26 mouse cellular contexts compared by ENCODE assay signal in the genomic region with DNA sequence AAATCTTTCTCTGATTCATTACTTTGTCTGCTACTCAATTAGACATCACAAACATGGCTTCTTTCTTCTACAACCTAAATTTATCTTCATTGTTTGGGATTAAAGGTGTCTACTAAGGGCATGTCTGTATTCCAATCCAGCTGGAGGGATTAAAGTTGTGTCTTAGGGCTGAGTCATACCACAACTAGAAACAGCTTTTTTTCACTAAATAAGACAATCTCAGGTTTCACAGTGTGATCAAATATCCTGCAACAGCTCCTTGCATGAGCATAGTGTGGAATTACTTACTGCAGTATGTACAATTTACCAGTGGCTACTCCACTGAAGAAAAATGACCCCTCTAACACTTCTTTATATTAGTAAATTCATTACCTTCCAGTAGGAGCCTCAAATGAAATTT. TPM values are rescaled to one million over a fixed set of nuclear protein-coding genes. Genes with fewer than 3 reads are reported as not detected.
"Had no signal": no experiment of that assay in that cellular context is flagged by ENCODE, and none has a peak within 500 bp of the region (broad histone marks: within the 10 kb centered on the region; RNA-seq: fewer than 3 reads in every experiment).

No protein-coding gene starts in this region.

- DNase-seq: liver, postnatal 0 days; lung, adult 2 months; lung, postnatal 14 days; lung, postnatal 36 days; retina, postnatal 1 day; right cerebral cortex, adult 18-20 months; right cerebral cortex, postnatal 25 days; right cerebral cortex, postnatal 4 days; spleen, adult 18-20 months; thymus, adult 2 months; thymus, postnatal 25 days; thymus, postnatal 4 days had no signal

- H3K27ac ChIP-seq: liver, embryonic 15.5 days; lung, embryonic 15.5 days; macrophage; midbrain, embryonic 12.5 days; midbrain, embryonic 15.5 days; neural tube, embryonic 13.5 days; neural tube, embryonic 15.5 days; stomach, embryonic 15.5 days; stomach, postnatal 0 days had no signal

- H3K27me3 ChIP-seq: liver, embryonic 15.5 days; lung, embryonic 15.5 days; midbrain, embryonic 12.5 days; midbrain, embryonic 15.5 days; neural tube, embryonic 13.5 days; stomach, embryonic 15.5 days had no signal

- H3K9ac ChIP-seq: liver, embryonic 15.5 days; liver, postnatal 0 days; lung, embryonic 15.5 days; midbrain, embryonic 12.5 days; midbrain, embryonic 15.5 days; neural tube, embryonic 13.5 days; neural tube, embryonic 15.5 days; stomach, embryonic 15.5 days had no signal

- H3K4me2 ChIP-seq: liver, embryonic 15.5 days; lung, embryonic 15.5 days; midbrain, embryonic 12.5 days; midbrain, embryonic 15.5 days; neural tube, embryonic 13.5 days; neural tube, embryonic 15.5 days; stomach, embryonic 15.5 days had no signal

- H3K4me1 ChIP-seq: lung, embryonic 15.5 days; midbrain, embryonic 12.5 days; midbrain, embryonic 15.5 days; neural tube, embryonic 13.5 days; stomach, embryonic 15.5 days had no signal

- H3K4me3 ChIP-seq: liver, embryonic 15.5 days; lung, embryonic 15.5 days; megakaryocyte, embryonic 14.5 days; midbrain, embryonic 12.5 days; midbrain, embryonic 15.5 days; neural tube, embryonic 13.5 days; neural tube, embryonic 15.5 days; stomach, embryonic 15.5 days had no signal

- ATAC-seq: liver, postnatal 0 days; lung, postnatal 0 days; midbrain, embryonic 15.5 days had no signal

- H3K36me3 ChIP-seq: liver, embryonic 15.5 days; lung, embryonic 15.5 days; midbrain, embryonic 12.5 days; midbrain, embryonic 15.5 days; neural tube, embryonic 13.5 days; neural tube, embryonic 15.5 days; stomach, embryonic 15.5 days had no signal

- H3K9me3 ChIP-seq: liver, embryonic 15.5 days; lung, embryonic 15.5 days; megakaryocyte, embryonic 14.5 days; midbrain, embryonic 12.5 days; midbrain, embryonic 15.5 days; neural tube, embryonic 13.5 days; neural tube, embryonic 15.5 days; stomach, embryonic 15.5 days had no signal

RNA-seq across cellular contexts. Expression of gene Terb1, which starts 51.0 kb away (rescaled TPM):
- total RNA-seq: megakaryocyte progenitor cell, adult 5-6 weeks; monocyte, adult 5-6 weeks had no signal
- polyA plus RNA-seq: liver, embryonic 15.5 days; macrophage; small intestine, adult 2 months had no signal
